Mouse (Mus musculus) stomach, embryonic 14.5 days (tissue): ENCODE measurements around the gene Sirt2. TPM values are rescaled to one million over a fixed set of nuclear protein-coding genes. Genes with fewer than 3 reads are reported as not detected.
A peak's percentile ranks its signal among the peaks of the same experiment; 100 is the strongest.

ENCODE experiments used
- ATAC-seq: fragments of 200-750 bp; cut with Nextera tagmentation; 2 replicates; pipeline ENCODE4 v1.8.0; 2017; ENCODE audit warnings: low read depth, moderate TSS enrichment; ENCODE audit not compliant: insufficient number of reproducible peaks, insufficient read depth, low FRiP score
- H3K27ac ChIP-seq: fragments of 300-500 bp; sonication (generic); 2 replicates; pipeline ENCODE4 v1.5.1; 2014; ENCODE audit warnings: mild to moderate bottlenecking, low read length, moderate library complexity, mixed read lengths
- H3K27me3 ChIP-seq: fragments of 300-500 bp; sonication (generic); 2 replicates; pipeline ENCODE4 v1.6.1; 2014; ENCODE audit warnings: low read length, control low read depth, mixed read lengths; ENCODE audit not compliant: control insufficient read depth, insufficient read depth
- H3K36me3 ChIP-seq: fragments of 300-500 bp; sonication (generic); 2 replicates; pipeline ENCODE4 v1.6.1; 2014; ENCODE audit warnings: mild to moderate bottlenecking, control low read depth, low read length, moderate library complexity, mixed read lengths; ENCODE audit not compliant: control insufficient read depth, insufficient read depth
- H3K4me1 ChIP-seq: fragments of 300-500 bp; sonication (generic); 2 replicates; pipeline ENCODE4 v1.6.1; 2014; ENCODE audit warnings: low read length, control low read depth, mixed read lengths; ENCODE audit not compliant: control insufficient read depth, insufficient read depth
- H3K4me2 ChIP-seq: fragments of 300-500 bp; sonication (generic); replicated peaks from 2 replicates; pipeline ENCODE4 v1.6.1; 2014; ENCODE audit warnings: low read depth, low read length, control low read depth
- H3K4me3 ChIP-seq: fragments of 300-500 bp; sonication (generic); 2 replicates; pipeline ENCODE4 v1.5.1; 2014; ENCODE audit warnings: low read depth, low read length, control low read depth
- H3K9ac ChIP-seq: fragments of 300-500 bp; sonication (generic); replicated peaks from 2 replicates; pipeline ENCODE4 v1.6.1; 2014; ENCODE audit warnings: low read depth, mild to moderate bottlenecking, control low read depth, low read length, moderate library complexity, mixed read lengths
- H3K9me3 ChIP-seq: fragments of 300-500 bp; sonication (generic); 2 replicates; pipeline ENCODE4 v1.6.1; 2016; ENCODE audit warnings: low read depth, low read length, control low read depth; ENCODE audit not compliant: control insufficient read depth
- WGBS: fragments of 180-500 bp; shearing (Covaris S2); extraction: QIAGEN DNeasy Blood & Tissue Kit; methylation state at CpG from one replicate; pipeline ENCODE4 v1.1.7; 2014; 5-methylcytosine and 5-hydroxymethylcytosine counted together
- polyA plus RNA-seq: library from polyadenylated mRNA; unstranded; fragments of >200 nt; fragmentation: Nextera tagmentation; extraction: Ambion mirVana; gene quantifications from 2 replicates; pipeline ENCODE4 v1.2.1, GENCODE M21; 2014

Gene Sirt2
- 64.9 and 68.8 TPM in 2 replicates for polyA plus RNA-seq

- Histone ChIP-seq H3K4me3 (peak within 1 kb of the TSS; percentile 79), H3K9ac (peak within 1 kb of the TSS; percentile 45), H3K9me3 (no peaks in the 10 kb centered on the region), H3K27ac (no peak within 1 kb of the TSS), H3K27me3 (no peaks in the 10 kb centered on the region), H3K4me2 (peak within 1 kb of the TSS; percentile 66), H3K36me3 (peaks cover 3% of the 10 kb centered on the region), H3K4me1 (peaks cover 14% of the 10 kb centered on the region)
- ATAC-seq: peak; percentile 98
- WGBS: under 1% methylated on average over 45 of the region's 45 CpGs
These were observed at the start of gene Sirt2 for GRCm38 (mm10) chr7:28766173-28766879. Gene Sirt2 (plus strand): TSS chr7:28766735.

GRCm38 (mm10) chr7:28717726-28718125, 48.8 kb upstream of the Sirt2 start:
- H3K9me3 ChIP-seq: no peaks in the 10 kb centered on the region
- H3K4me2 ChIP-seq: peak overlapping the region; percentile 76; the same call in 1 of the 2 replicates
- H3K27me3 ChIP-seq: no peaks in the 10 kb centered on the region
- ATAC-seq: no peak
- 0 out of 2 replicates have a peak overlapping the region, but pooled peaks have one; percentile 21 for H3K27ac ChIP-seq
- WGBS: 54% methylated on average over 10 of the region's 10 CpGs
- H3K4me1 ChIP-seq: peaks cover 13% of the 10 kb centered on the region; the same call in 1 of the 2 replicates
- no peaks in the 10 kb centered on the region for H3K36me3 ChIP-seq
- no peak overlapping the region for H3K9ac ChIP-seq
- H3K4me3 ChIP-seq: no peak overlapping the region

GRCm38 (mm10) chr7:28719159-28719558, 47.4 kb upstream of the Sirt2 start:
- no peaks in the 10 kb centered on the region for H3K36me3 ChIP-seq
- H3K9me3 ChIP-seq: no peaks in the 10 kb centered on the region
- WGBS: 42% methylated on average over 4 of the region's 4 CpGs
- no peak overlapping the region for H3K4me3 ChIP-seq
- no peak for ATAC-seq
- H3K4me1 ChIP-seq: peaks cover 13% of the 10 kb centered on the region; the same call in 1 of the 2 replicates
- H3K27me3 ChIP-seq: no peaks in the 10 kb centered on the region
- no peak overlapping the region for H3K4me2 ChIP-seq
- H3K27ac ChIP-seq: no peak overlapping the region
- no peak overlapping the region for H3K9ac ChIP-seq

GRCm38 (mm10) chr7:28719650-28720049, 46.9 kb upstream of the Sirt2 start:
- Histone ChIP-seq H3K27me3 (no peaks in the 10 kb centered on the region), H3K4me3 (no peak overlapping the region), H3K4me1 (peaks cover 13% of the 10 kb centered on the region; the same call in 1 of the 2 replicates), H3K4me2 (no peak overlapping the region), H3K9me3 (no peaks in the 10 kb centered on the region), H3K27ac (no peak overlapping the region), H3K36me3 (no peaks in the 10 kb centered on the region), H3K9ac (no peak overlapping the region)
- WGBS: 68% methylated on average over 2 of the region's 2 CpGs
- no peak for ATAC-seq

- Histone ChIP-seq H3K4me1 (peaks cover 13% of the 10 kb centered on the region; the same call in 1 of the 2 replicates), H3K27me3 (no peaks in the 10 kb centered on the region), H3K36me3 (no peaks in the 10 kb centered on the region), H3K9ac (no peak overlapping the region), H3K27ac (no peak overlapping the region), H3K4me2 (no peak overlapping the region), H3K9me3 (no peaks in the 10 kb centered on the region), H3K4me3 (no peak overlapping the region)
- ATAC-seq: no peak
- WGBS: 52% methylated on average over 3 of the region's 3 CpGs
These were observed 45.6 kb upstream of the Sirt2 start for GRCm38 (mm10) chr7:28720753-28721537.

- Histone ChIP-seq H3K27ac (no peak overlapping the region), H3K36me3 (no peaks in the 10 kb centered on the region), H3K9ac (no peak overlapping the region), H3K27me3 (no peaks in the 10 kb centered on the region), H3K4me3 (no peak overlapping the region), H3K4me1 (peaks cover 8% of the 10 kb centered on the region; the same call in 1 of the 2 replicates), H3K9me3 (no peaks in the 10 kb centered on the region), H3K4me2 (no peak overlapping the region)
- no peak for ATAC-seq
- WGBS: 92% methylated on average over 7 of the region's 7 CpGs
These were observed 44.5 kb upstream of the Sirt2 start for GRCm38 (mm10) chr7:28722079-28722478.

- Histone ChIP-seq H3K27ac (no peak overlapping the region), H3K9ac (no peak overlapping the region), H3K36me3 (no peaks in the 10 kb centered on the region), H3K4me3 (no peak overlapping the region), H3K4me2 (no peak overlapping the region), H3K4me1 (no peaks in the 10 kb centered on the region), H3K9me3 (no peaks in the 10 kb centered on the region), H3K27me3 (no peaks in the 10 kb centered on the region)
- 93% methylated on average over 2 of the region's 2 CpGs for WGBS
- ATAC-seq: no peak
These were observed 41.9 kb upstream of the Sirt2 start for GRCm38 (mm10) chr7:28724613-28725012.

GRCm38 (mm10) chr7:28726600-28726999, 39.9 kb upstream of the Sirt2 start:
- H3K4me3 ChIP-seq: no peak overlapping the region
- H3K9ac ChIP-seq: no peak overlapping the region
- H3K27me3 ChIP-seq: no peaks in the 10 kb centered on the region

More at GRCm38 (mm10) chr7:28726600-28726999, 39.9 kb upstream of the Sirt2 start:
- no peaks in the 10 kb centered on the region for H3K36me3 ChIP-seq
- WGBS: 6% methylated on average over 14 of the region's 14 CpGs
- no peak overlapping the region for H3K27ac ChIP-seq
- no peak overlapping the region for H3K4me2 ChIP-seq
- no peaks in the 10 kb centered on the region for H3K4me1 ChIP-seq
- peaks cover 7% of the 10 kb centered on the region; the same call in 1 of the 2 replicates for H3K9me3 ChIP-seq
- peak; percentile 49; the same call in 1 of the 2 replicates for ATAC-seq
